Mouse (Mus musculus) lung, embryonic 14.5 days (tissue): ENCODE measurements at regions not wholly inside any gene's neighbourhood (a gene's known extent, or its start where the extent isn't known, plus 50 kb on each side); places are given as distances from the start of the nearest gene placed in this dataset.

Source experiments
- ATAC-seq: fragments of 200-750 bp; cut with Nextera tagmentation; 2 replicates; pipeline ENCODE4 v1.8.0; 2017; ENCODE audit warnings: mild to moderate bottlenecking, moderate TSS enrichment, moderate library complexity; ENCODE audit not compliant: insufficient read depth
- DNase-seq: peaks from one replicate; pipeline ENCODE4 v3.0.0-alpha.2; 2015
- H3K27ac ChIP-seq: fragments of 300-500 bp; sonication (generic); 2 replicates; pipeline ENCODE4 v1.5.1; 2014; ENCODE audit warnings: low read depth, mild to moderate bottlenecking, moderate library complexity
- H3K27me3 ChIP-seq: fragments of 300-500 bp; sonication (generic); 2 replicates; pipeline ENCODE4 v1.6.1; 2014; ENCODE audit warnings: low read length, control low read depth; ENCODE audit not compliant: insufficient read depth
- H3K36me3 ChIP-seq: fragments of 300-500 bp; sonication (generic); 2 replicates; pipeline ENCODE4 v1.6.1; 2014; ENCODE audit warnings: control low read depth; ENCODE audit not compliant: insufficient read depth
- H3K4me1 ChIP-seq: fragments of 300-500 bp; sonication (generic); 2 replicates; pipeline ENCODE4 v1.6.1; 2014; ENCODE audit warnings: antibody characterized with exemption, control low read depth; ENCODE audit not compliant: insufficient read depth
- H3K4me2 ChIP-seq: fragments of 300-500 bp; sonication (generic); 2 replicates; pipeline ENCODE4 v1.6.1; 2014; ENCODE audit warnings: mild to moderate bottlenecking
- H3K4me3 ChIP-seq: fragments of 300-500 bp; sonication (generic); 2 replicates; pipeline ENCODE4 v1.5.1; 2014; ENCODE audit warnings: low read depth, low read length
- H3K9ac ChIP-seq: fragments of 300-500 bp; sonication (generic); 2 replicates; pipeline ENCODE4 v1.6.1; 2014
- H3K9me3 ChIP-seq: fragments of 300-500 bp; sonication (generic); 2 replicates; pipeline ENCODE4 v1.6.1; 2016; ENCODE audit warnings: low read depth, low read length, control low read depth
- CTCF ChIP-seq: IDR thresholded peaks from 2 replicates; pipeline ENCODE4 v1.5.1; 2016; ENCODE audit warnings: antibody characterized with exemption, low read depth
- WGBS: fragments of 180-500 bp; shearing (Covaris S2); extraction: QIAGEN DNeasy Blood & Tissue Kit; methylation state at CpG from one replicate; pipeline ENCODE4 v1.1.7; 2014; 5-methylcytosine and 5-hydroxymethylcytosine counted together

DNA sequence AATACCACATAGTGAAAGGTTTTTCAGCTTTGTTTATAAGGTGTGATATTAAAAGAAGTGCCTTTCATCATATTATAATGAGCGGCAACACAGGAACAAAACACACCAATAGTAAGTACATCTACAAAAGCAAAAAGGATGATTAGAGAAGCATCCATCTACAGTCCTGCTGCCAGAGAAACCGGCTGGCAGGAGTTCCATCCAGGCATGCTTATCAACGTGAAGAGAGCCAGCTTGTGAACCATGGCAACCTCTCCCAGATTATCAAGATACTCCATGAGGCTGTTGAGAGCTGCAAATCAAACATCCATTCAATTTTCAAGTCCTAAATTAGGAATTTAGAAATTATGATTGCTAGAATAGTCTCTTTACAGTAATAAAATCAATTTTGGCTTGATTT lies 590.1 kb downstream of the Kctd12 start:
- H3K27me3 ChIP-seq: no peaks in the 10 kb centered on the region

DNA sequence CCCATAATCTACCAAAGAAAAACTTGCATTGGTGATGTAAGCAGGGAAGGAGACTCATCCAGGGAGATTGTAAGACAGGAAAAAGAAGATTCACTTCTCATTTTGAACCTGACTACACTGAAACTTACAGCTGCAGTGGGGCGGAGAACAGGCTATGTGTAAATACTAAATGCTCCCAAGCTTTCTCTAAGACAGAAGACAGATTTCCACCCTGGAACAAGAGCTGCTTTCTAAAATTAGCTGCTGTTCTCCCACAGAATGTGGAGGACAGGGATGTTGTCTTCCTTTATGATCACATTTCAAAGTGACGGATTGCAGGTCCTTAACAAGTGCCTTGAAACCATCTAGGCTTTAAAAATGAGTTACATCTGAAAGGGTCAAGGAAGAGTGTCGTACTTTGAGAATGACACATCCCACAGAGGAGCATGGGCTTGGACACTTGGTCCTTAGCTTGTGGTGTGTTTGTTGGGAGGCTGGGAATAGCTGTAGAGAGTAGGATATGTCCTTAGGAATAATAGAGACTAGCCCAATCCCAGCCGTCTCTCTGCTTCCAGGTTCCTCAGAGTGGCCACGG lies 609.4 kb downstream of the Kctd12 start:
- H3K4me1 ChIP-seq: no peaks in the 10 kb centered on the region
- no peak overlapping the region for H3K27ac ChIP-seq
- no peak for ATAC-seq
- no peaks in the 10 kb centered on the region for H3K9me3 ChIP-seq
- TF ChIP-seq CTCF: no peak
- H3K36me3 ChIP-seq: no peaks in the 10 kb centered on the region
- no peaks in the 10 kb centered on the region for H3K27me3 ChIP-seq
- H3K4me3 ChIP-seq: no peak overlapping the region
- WGBS: 67% methylated on average over 5 of the region's 5 CpGs
- H3K4me2 ChIP-seq: no peak overlapping the region
- H3K9ac ChIP-seq: no peak overlapping the region
- DNase-seq: no peak

More for the DNA sequence above, 590.1 kb downstream of the Kctd12 start:
- H3K9ac ChIP-seq: no peak overlapping the region
- no peak overlapping the region for H3K4me3 ChIP-seq
- no peak overlapping the region for H3K27ac ChIP-seq
- no peak for TF ChIP-seq CTCF
- H3K36me3 ChIP-seq: no peaks in the 10 kb centered on the region
- no peak for DNase-seq
- no peaks in the 10 kb centered on the region for H3K9me3 ChIP-seq
- H3K4me1 ChIP-seq: no peaks in the 10 kb centered on the region
- 57% methylated on average over 3 of the region's 3 CpGs for WGBS
- ATAC-seq: no peak
- H3K4me2 ChIP-seq: no peak overlapping the region

DNA sequence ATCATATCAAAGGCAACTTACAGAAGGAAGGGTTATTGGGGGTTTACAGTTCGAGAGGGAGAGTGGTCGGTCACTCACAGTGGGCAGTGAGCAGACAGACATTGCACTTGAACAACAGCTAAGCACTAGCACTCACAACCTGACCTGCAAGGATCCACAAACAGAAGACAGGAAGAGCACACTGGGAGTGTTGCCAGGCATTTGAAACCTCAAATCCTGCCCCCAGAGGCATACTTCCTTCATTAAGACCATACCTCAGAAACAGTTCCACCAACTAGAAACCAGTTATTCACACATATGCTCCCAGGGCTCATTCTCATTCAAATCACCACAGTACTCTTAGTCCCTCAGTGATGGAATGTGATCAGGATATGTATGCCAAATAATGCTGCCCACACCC lies 620.8 kb downstream of the Kctd12 start:
- Histone ChIP-seq H3K4me1 (no peaks in the 10 kb centered on the region), H3K9ac (no peak overlapping the region), H3K27ac (no peak overlapping the region), H3K4me2 (no peak overlapping the region), H3K36me3 (no peaks in the 10 kb centered on the region), H3K9me3 (no peaks in the 10 kb centered on the region), H3K27me3 (no peaks in the 10 kb centered on the region), H3K4me3 (no peak overlapping the region)
- ATAC-seq (no peak), DNase-seq (peak; percentile 6)
- WGBS: 70% methylated on average over 2 of the region's 2 CpGs
- no peak for TF ChIP-seq CTCF

DNA sequence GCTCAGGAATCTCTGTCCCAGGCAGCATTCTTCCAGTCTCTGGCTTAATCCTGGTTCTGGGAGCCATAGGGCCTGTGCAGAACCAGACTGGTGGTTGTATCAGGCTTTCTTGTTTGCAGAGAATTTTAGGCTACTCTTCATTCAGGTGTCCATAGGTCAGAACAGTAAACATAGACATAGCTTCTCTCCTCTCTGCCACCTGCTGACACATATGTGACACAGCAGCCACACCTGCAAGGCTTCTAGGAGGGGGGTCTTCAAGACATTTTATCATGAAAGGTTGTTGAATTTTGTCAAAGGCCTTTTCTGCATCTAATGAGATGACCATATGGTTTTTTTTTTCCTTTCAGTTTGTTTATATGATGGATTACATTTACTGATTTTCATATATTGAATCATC lies 599.7 kb downstream of the Lmo7 start:
- Histone ChIP-seq H3K4me2 (no peak overlapping the region), H3K9me3 (no peaks in the 10 kb centered on the region), H3K9ac (no peak overlapping the region), H3K27me3 (no peaks in the 10 kb centered on the region), H3K4me3 (no peak overlapping the region), H3K27ac (no peak overlapping the region), H3K4me1 (no peaks in the 10 kb centered on the region), H3K36me3 (no peaks in the 10 kb centered on the region)
- TF ChIP-seq CTCF: no peak
- DNase-seq: no peak
- no peak for ATAC-seq

DNA sequence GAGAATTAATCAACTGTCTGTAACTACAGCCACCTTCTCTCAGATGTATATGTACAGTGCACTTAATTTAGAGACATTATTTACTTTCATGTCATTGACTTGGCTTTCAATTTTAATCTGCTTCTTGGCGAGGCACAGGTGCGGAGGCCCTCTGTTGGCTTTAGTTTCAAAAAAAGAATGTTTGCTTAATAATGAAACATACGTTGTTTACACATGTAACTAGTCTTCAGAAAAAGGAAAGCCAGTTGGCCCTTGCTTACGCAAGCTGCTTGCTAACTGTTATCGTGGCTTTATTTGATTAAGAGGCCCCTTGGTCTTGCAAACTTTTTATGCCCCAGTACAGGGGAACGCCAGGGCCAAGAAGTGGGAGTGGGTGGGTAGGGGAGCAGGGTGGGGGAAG lies 576.6 kb downstream of the Lmo7 start:
- TF ChIP-seq CTCF: no peak
- no peaks in the 10 kb centered on the region for H3K4me1 ChIP-seq
- DNase-seq (peak; percentile 29), ATAC-seq (peak; percentile 73)
- no peaks in the 10 kb centered on the region for H3K27me3 ChIP-seq
- no peaks in the 10 kb centered on the region for H3K9me3 ChIP-seq
- 39% methylated on average over 6 of the region's 6 CpGs for WGBS
- H3K27ac ChIP-seq: no peak overlapping the region
- no peak overlapping the region for H3K9ac ChIP-seq
- H3K36me3 ChIP-seq: no peaks in the 10 kb centered on the region
- H3K4me3 ChIP-seq: no peak overlapping the region
- H3K4me2 ChIP-seq: no peak overlapping the region

DNA sequence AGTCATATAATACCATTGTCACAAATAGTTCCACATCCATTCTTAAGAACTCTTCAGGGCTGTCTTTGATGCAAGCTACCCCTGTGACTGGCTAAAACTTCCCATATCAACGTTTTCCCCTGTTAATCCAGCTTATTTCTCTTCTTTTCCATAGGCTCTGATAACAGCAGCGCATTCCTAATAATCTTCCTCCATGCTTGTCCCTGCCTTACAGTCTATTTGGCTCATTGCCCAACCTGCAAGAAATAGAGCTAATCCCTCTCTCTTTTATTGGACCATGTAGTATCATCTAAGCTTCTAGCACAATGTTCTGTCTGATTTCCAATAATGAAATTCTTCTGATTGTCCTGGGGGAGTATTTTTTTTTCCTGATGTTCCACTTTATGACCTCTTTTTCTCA lies 573.1 kb downstream of the Lmo7 start:
- Histone ChIP-seq H3K36me3 (no peaks in the 10 kb centered on the region), H3K9ac (no peak overlapping the region), H3K4me1 (no peaks in the 10 kb centered on the region), H3K27me3 (no peaks in the 10 kb centered on the region), H3K4me2 (no peak overlapping the region), H3K4me3 (no peak overlapping the region), H3K27ac (no peak overlapping the region), H3K9me3 (no peaks in the 10 kb centered on the region)
- no peak for TF ChIP-seq CTCF
- 64% methylated on average over 2 of the region's 2 CpGs for WGBS
- peak; percentile 12 for DNase-seq
- no peak for ATAC-seq

DNA sequence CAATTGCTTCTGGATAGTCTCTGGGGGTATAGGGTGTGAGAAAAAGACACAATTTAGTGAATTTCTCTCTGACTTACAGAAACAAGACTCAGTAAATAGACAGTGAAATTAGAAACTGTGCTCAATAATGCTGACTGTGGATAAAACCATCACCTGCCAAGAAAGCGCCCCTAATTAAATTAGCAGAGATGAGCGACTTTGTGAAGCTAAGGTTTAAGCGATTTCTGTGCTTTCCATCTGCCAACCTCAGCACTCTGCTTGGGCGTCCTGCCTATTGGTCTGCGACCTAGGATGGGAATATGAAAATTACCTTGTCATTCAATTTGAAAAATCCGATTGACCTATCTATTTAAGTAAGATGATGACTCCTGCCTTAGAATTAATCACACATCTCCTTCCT lies 570.5 kb downstream of the Lmo7 start:
- Histone ChIP-seq H3K4me3 (no peak overlapping the region), H3K4me1 (no peaks in the 10 kb centered on the region), H3K27ac (no peak overlapping the region), H3K9me3 (no peaks in the 10 kb centered on the region), H3K4me2 (no peak overlapping the region), H3K9ac (no peak overlapping the region), H3K36me3 (no peaks in the 10 kb centered on the region), H3K27me3 (no peaks in the 10 kb centered on the region)
- ATAC-seq (no peak), DNase-seq (no peak)
- no peak for TF ChIP-seq CTCF
- 89% methylated on average over 6 of the region's 6 CpGs for WGBS

DNA sequence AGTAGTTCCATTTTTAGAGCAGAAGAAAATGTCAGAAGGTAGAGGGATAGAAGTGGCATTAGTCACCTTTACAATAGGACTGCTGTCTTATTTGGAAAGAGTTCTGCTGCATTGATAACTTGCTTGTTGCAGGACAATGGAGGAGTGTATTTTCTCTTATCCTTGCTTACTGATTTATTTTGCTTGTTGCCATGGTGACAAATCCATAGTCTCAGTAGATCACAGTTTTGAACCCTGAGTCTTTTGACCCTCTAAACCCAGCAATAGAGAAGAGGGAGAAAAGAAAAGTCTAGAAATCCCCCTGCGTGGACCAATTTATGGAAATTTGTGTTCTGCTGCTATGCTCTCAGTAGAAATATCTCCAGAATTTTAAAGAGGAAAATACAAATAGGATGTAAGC lies 561.6 kb downstream of the Lmo7 start:
- H3K9ac ChIP-seq: no peak overlapping the region
- ATAC-seq (no peak), DNase-seq (no peak)
- H3K9me3 ChIP-seq: no peaks in the 10 kb centered on the region
- no peak overlapping the region for H3K4me3 ChIP-seq
- H3K4me2 ChIP-seq: no peak overlapping the region
- no peak for TF ChIP-seq CTCF
- H3K4me1 ChIP-seq: no peaks in the 10 kb centered on the region
- no peaks in the 10 kb centered on the region for H3K27me3 ChIP-seq
- no peaks in the 10 kb centered on the region for H3K36me3 ChIP-seq
- no peak overlapping the region for H3K27ac ChIP-seq
- WGBS: 84% methylated on average over 1 of the region's 1 CpGs
